Mouse (Mus musculus): Measurements from ENCODE around the gene Dpf1. TPM values are rescaled to one million over a fixed set of nuclear protein-coding genes. Genes with fewer than 3 reads are reported as not detected.

Gene Dpf1
- polyA plus RNA-seq, 1 experiment from 2014 or later: 42.7 TPM

- H3K4me1 ChIP-seq: peaks cover 54% of the 10 kb centered on the region
- H3K9me3 ChIP-seq: no peaks in the 10 kb centered on the region
- peak; percentile 35 for DNase-seq (ENCODE audit: extremely low spot score, low spot score)
- peak overlapping the region; percentile 31 for H3K4me3 ChIP-seq
- no peaks in the 10 kb centered on the region for H3K36me3 ChIP-seq (replicated peaks)
- peak overlapping the region; percentile 84 for H3K27ac ChIP-seq
- 27% methylated on average over 7 of the region's 7 CpGs for WGBS
- peaks cover 65% of the 10 kb centered on the region for H3K27me3 ChIP-seq (ENCODE audit: poor library complexity, severe bottlenecking)
Measured at GRCm38 (mm10) chr7:29291616-29292457, 11.9 kb upstream of the Dpf1 start.

- Histone ChIP-seq H3K9me3 (no peaks in the 10 kb centered on the region), H3K36me3 (replicated peaks) (no peaks in the 10 kb centered on the region), H3K4me1 (peaks cover 54% of the 10 kb centered on the region), H3K27me3 (ENCODE audit: poor library complexity, severe bottlenecking) (peaks cover 58% of the 10 kb centered on the region), H3K4me3 (peak overlapping the region; percentile 31), H3K27ac (peak overlapping the region; percentile 84)
- 29% methylated on average over 8 of the region's 8 CpGs for WGBS
- DNase-seq (ENCODE audit: extremely low spot score, low spot score): no peak
Measured at GRCm38 (mm10) chr7:29292458-29293098, 11.2 kb upstream of the Dpf1 start.

GRCm38 (mm10) chr7:29293131-29294065 lies 10.4 kb upstream of the Dpf1 start:
- Histone ChIP-seq H3K4me3 (peak overlapping the region; percentile 12; the same call in 1 of the 2 replicates), H3K4me1 (peaks cover 54% of the 10 kb centered on the region), H3K9me3 (no peaks in the 10 kb centered on the region), H3K36me3 (replicated peaks) (no peaks in the 10 kb centered on the region), H3K27ac (peak overlapping the region; percentile 84), H3K27me3 (ENCODE audit: poor library complexity, severe bottlenecking) (peaks cover 49% of the 10 kb centered on the region)
- 29% methylated on average over 19 of the region's 19 CpGs for WGBS
- no peak for DNase-seq (ENCODE audit: extremely low spot score, low spot score)

GRCm38 (mm10) chr7:29294111-29294761 lies 9.5 kb upstream of the Dpf1 start:
- H3K36me3 ChIP-seq (replicated peaks): no peaks in the 10 kb centered on the region
- no peak for DNase-seq (ENCODE audit: extremely low spot score, low spot score)
- no peaks in the 10 kb centered on the region for H3K9me3 ChIP-seq
- peak overlapping the region; percentile 84 for H3K27ac ChIP-seq
- H3K4me1 ChIP-seq: peaks cover 47% of the 10 kb centered on the region
- H3K27me3 ChIP-seq (ENCODE audit: poor library complexity, severe bottlenecking): peaks cover 43% of the 10 kb centered on the region
- 75% methylated on average over 13 of the region's 13 CpGs for WGBS
- H3K4me3 ChIP-seq: no peak overlapping the region

GRCm38 (mm10) chr7:29295861-29296647 lies 7.7 kb upstream of the Dpf1 start:
- H3K9me3 ChIP-seq: no peaks in the 10 kb centered on the region
- DNase-seq (ENCODE audit: extremely low spot score, low spot score): no peak
- 87% methylated on average over 24 of the region's 24 CpGs for WGBS

GRCm38 (mm10) chr7:29296998-29297397 lies 6.8 kb upstream of the Dpf1 start:
- DNase-seq (ENCODE audit: extremely low spot score, low spot score): peak; percentile 68
- Histone ChIP-seq H3K27me3 (ENCODE audit: poor library complexity, severe bottlenecking) (peaks cover 22% of the 10 kb centered on the region), H3K4me1 (peaks cover 27% of the 10 kb centered on the region), H3K27ac (no peak overlapping the region), H3K36me3 (replicated peaks) (no peaks in the 10 kb centered on the region), H3K4me3 (no peak overlapping the region), H3K9me3 (no peaks in the 10 kb centered on the region)
- WGBS: 14% methylated on average over 10 of the region's 10 CpGs

More at GRCm38 (mm10) chr7:29295861-29296647, 7.7 kb upstream of the Dpf1 start:
- peaks cover 25% of the 10 kb centered on the region for H3K27me3 ChIP-seq (ENCODE audit: poor library complexity, severe bottlenecking)
- 0 out of 2 replicates have a peak overlapping the region, but pooled peaks have one; percentile 15 for H3K27ac ChIP-seq
- no peak overlapping the region for H3K4me3 ChIP-seq
- H3K36me3 ChIP-seq (replicated peaks): no peaks in the 10 kb centered on the region
- H3K4me1 ChIP-seq: peaks cover 34% of the 10 kb centered on the region

- H3K4me3 ChIP-seq: peak overlapping the region; percentile 29
- 1% methylated on average over 7 of the region's 7 CpGs for WGBS
- peak overlapping the region; percentile 80 for H3K27ac ChIP-seq
- DNase-seq (ENCODE audit: extremely low spot score, low spot score): peak; percentile 82
- peaks cover 28% of the 10 kb centered on the region for H3K27me3 ChIP-seq (ENCODE audit: poor library complexity, severe bottlenecking)
- H3K9me3 ChIP-seq: no peaks in the 10 kb centered on the region
- H3K4me1 ChIP-seq: peaks cover 35% of the 10 kb centered on the region
- H3K36me3 ChIP-seq (replicated peaks): no peaks in the 10 kb centered on the region
Measured at GRCm38 (mm10) chr7:29301127-29301566, 2.6 kb upstream of the Dpf1 start.

GRCm38 (mm10) chr7:29302641-29303040 lies 1.1 kb upstream of the Dpf1 start:
- no peak overlapping the region for H3K27ac ChIP-seq
- peaks cover 50% of the 10 kb centered on the region for H3K4me1 ChIP-seq
- H3K36me3 ChIP-seq (replicated peaks): no peaks in the 10 kb centered on the region
- 67% methylated on average over 7 of the region's 7 CpGs for WGBS
- no peak for DNase-seq (ENCODE audit: extremely low spot score, low spot score)
- no peaks in the 10 kb centered on the region for H3K9me3 ChIP-seq
- H3K27me3 ChIP-seq (ENCODE audit: poor library complexity, severe bottlenecking): peaks cover 38% of the 10 kb centered on the region
- H3K4me3 ChIP-seq: no peak overlapping the region

- peaks cover 70% of the 10 kb centered on the region for H3K4me1 ChIP-seq
- peak; percentile 64 for DNase-seq (ENCODE audit: extremely low spot score, low spot score)
- H3K4me3 ChIP-seq: peak overlapping the region; percentile 77
- H3K27me3 ChIP-seq (ENCODE audit: poor library complexity, severe bottlenecking): peaks cover 55% of the 10 kb centered on the region
- H3K27ac ChIP-seq: peak overlapping the region; percentile 89
- under 1% methylated on average over 48 of the region's 48 CpGs for WGBS
- H3K36me3 ChIP-seq (replicated peaks): no peaks in the 10 kb centered on the region
- no peaks in the 10 kb centered on the region for H3K9me3 ChIP-seq
Measured at GRCm38 (mm10) chr7:29304463-29305262, 912 bp downstream of the Dpf1 start.

- Histone ChIP-seq H3K27me3 (ENCODE audit: poor library complexity, severe bottlenecking) (peaks cover 63% of the 10 kb centered on the region), H3K36me3 (replicated peaks) (peaks cover 2% of the 10 kb centered on the region), H3K4me3 (peak overlapping the region; percentile 77), H3K4me1 (peaks cover 76% of the 10 kb centered on the region), H3K9me3 (no peaks in the 10 kb centered on the region), H3K27ac (peak overlapping the region; percentile 89)
- peak; percentile 33 for DNase-seq (ENCODE audit: extremely low spot score, low spot score)
- 15% methylated on average over 9 of the region's 9 CpGs for WGBS
Measured at GRCm38 (mm10) chr7:29305263-29305988, 1.7 kb downstream of the Dpf1 start.

Data from forebrain, embryonic 10.5 days (tissue).